Mouse (Mus musculus): Measurements from ENCODE around the gene Hist3h2ba. TPM values are rescaled to one million over a fixed set of nuclear protein-coding genes. Genes with fewer than 3 reads are reported as not detected.

The Hist3h2ba gene
- polyA plus RNA-seq, 1 experiment from 2014 or later: 9.2 TPM

GRCm38 (mm10) chr11:58979661-58980060, 30.9 kb downstream of the Hist3h2ba start:
- Histone ChIP-seq H3K9me3 (replicated peaks) (no peaks in the 10 kb centered on the region), H3K27me3 (no peaks in the 10 kb centered on the region), H3K4me3 (replicated peaks) (peak overlapping the region; percentile 90), H3K4me1 (replicated peaks) (peaks cover 56% of the 10 kb centered on the region), H3K36me3 (replicated peaks) (peaks cover 32% of the 10 kb centered on the region), H3K9ac (peak overlapping the region; percentile 87), H3K27ac (replicated peaks) (peak overlapping the region; percentile 83), H3K4me2 (peak overlapping the region; percentile 95)
- no peak for ATAC-seq (ENCODE audit: insufficient read depth)
- WGBS (ENCODE audit: insufficient replicate concordance): 60% methylated on average over 7 of the region's 7 CpGs

DNA sequence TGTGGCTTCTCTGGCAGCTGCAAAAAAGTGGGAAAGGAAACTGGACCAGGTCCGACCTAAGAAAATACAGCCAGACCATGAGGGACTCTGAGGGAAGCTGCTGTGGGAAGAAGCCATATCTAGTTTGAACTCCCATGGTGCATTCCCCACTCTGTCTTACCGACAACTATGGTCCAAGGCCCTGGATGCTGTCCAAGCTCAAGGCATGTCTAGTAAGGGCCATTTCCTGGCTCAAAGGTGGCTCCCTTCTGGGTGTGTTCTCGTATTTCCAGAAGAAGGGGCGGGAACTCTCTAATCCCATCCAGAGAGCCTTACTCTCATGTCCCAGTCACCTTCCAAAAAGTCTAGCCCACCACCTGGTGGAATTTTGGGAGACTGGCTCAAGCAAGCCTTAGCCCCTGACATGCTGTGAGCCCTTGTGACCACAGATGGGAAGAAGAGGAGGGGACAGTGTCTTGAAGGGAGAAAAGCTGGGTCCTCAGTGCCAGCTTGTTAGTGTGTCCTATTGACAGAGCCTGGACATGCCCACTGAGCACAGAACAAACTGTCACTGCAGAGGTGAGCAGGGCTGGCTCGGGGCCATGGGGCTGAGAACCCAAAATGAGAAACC, 31.8 kb downstream of the Hist3h2ba start:
- no peak for ATAC-seq (ENCODE audit: insufficient read depth)
- Histone ChIP-seq H3K9me3 (replicated peaks) (no peaks in the 10 kb centered on the region), H3K4me1 (replicated peaks) (peaks cover 56% of the 10 kb centered on the region), H3K9ac (no peak overlapping the region), H3K4me2 (peak overlapping the region; percentile 95), H3K27me3 (no peaks in the 10 kb centered on the region), H3K36me3 (replicated peaks) (peaks cover 38% of the 10 kb centered on the region), H3K4me3 (replicated peaks) (peak overlapping the region; percentile 90; the same call in 1 of the 2 replicates), H3K27ac (replicated peaks) (peak overlapping the region; percentile 83; the same call in 1 of the 2 replicates)
- WGBS (ENCODE audit: insufficient replicate concordance): 68% methylated on average over 5 of the region's 5 CpGs

- Histone ChIP-seq H3K9ac (no peak overlapping the region), H3K4me2 (no peak overlapping the region), H3K4me1 (replicated peaks) (peaks cover 62% of the 10 kb centered on the region), H3K4me3 (replicated peaks) (no peak overlapping the region), H3K9me3 (replicated peaks) (no peaks in the 10 kb centered on the region), H3K27me3 (no peaks in the 10 kb centered on the region), H3K36me3 (replicated peaks) (peaks cover 50% of the 10 kb centered on the region), H3K27ac (replicated peaks) (0 out of 2 replicates have a peak overlapping the region, but pooled peaks have one; percentile 24)
- ATAC-seq (ENCODE audit: insufficient read depth): no peak
- 61% methylated on average over 14 of the region's 14 CpGs for WGBS (ENCODE audit: insufficient replicate concordance)
Measured at GRCm38 (mm10) chr11:58981541-58982447, 33.1 kb downstream of the Hist3h2ba start.

- ATAC-seq (ENCODE audit: insufficient read depth): no peak
- Histone ChIP-seq H3K36me3 (replicated peaks) (peaks cover 58% of the 10 kb centered on the region), H3K4me2 (no peak overlapping the region), H3K27me3 (no peaks in the 10 kb centered on the region), H3K9ac (no peak overlapping the region), H3K4me1 (replicated peaks) (peaks cover 59% of the 10 kb centered on the region), H3K27ac (replicated peaks) (0 out of 2 replicates have a peak overlapping the region, but pooled peaks have one; percentile 24), H3K9me3 (replicated peaks) (no peaks in the 10 kb centered on the region), H3K4me3 (replicated peaks) (no peak overlapping the region)
- WGBS (ENCODE audit: insufficient replicate concordance): 67% methylated on average over 18 of the region's 18 CpGs
Measured at GRCm38 (mm10) chr11:58982471-58983097, 33.9 kb downstream of the Hist3h2ba start.

GRCm38 (mm10) chr11:58983691-58984341, 35.1 kb downstream of the Hist3h2ba start:
- Histone ChIP-seq H3K36me3 (replicated peaks) (peaks cover 70% of the 10 kb centered on the region), H3K9ac (no peak overlapping the region), H3K27ac (replicated peaks) (no peak overlapping the region), H3K4me3 (replicated peaks) (no peak overlapping the region), H3K9me3 (replicated peaks) (no peaks in the 10 kb centered on the region), H3K4me1 (replicated peaks) (peaks cover 54% of the 10 kb centered on the region), H3K4me2 (no peak overlapping the region), H3K27me3 (no peaks in the 10 kb centered on the region)
- whole genome bisulfite sequencing (ENCODE audit: insufficient replicate concordance): 73% methylated on average over 6 of the region's 6 CpGs
- ATAC-seq (ENCODE audit: insufficient read depth): no peak

GRCm38 (mm10) chr11:58984657-58985056, 35.9 kb downstream of the Hist3h2ba start:
- Histone ChIP-seq H3K4me1 (replicated peaks) (peaks cover 45% of the 10 kb centered on the region), H3K4me2 (no peak overlapping the region), H3K9ac (no peak overlapping the region), H3K27ac (replicated peaks) (no peak overlapping the region), H3K4me3 (replicated peaks) (no peak overlapping the region), H3K9me3 (replicated peaks) (no peaks in the 10 kb centered on the region), H3K27me3 (no peaks in the 10 kb centered on the region), H3K36me3 (replicated peaks) (peaks cover 79% of the 10 kb centered on the region)
- WGBS (ENCODE audit: insufficient replicate concordance): 74% methylated on average over 7 of the region's 7 CpGs
- no peak for ATAC-seq (ENCODE audit: insufficient read depth)

- Histone ChIP-seq H3K4me2 (no peak overlapping the region), H3K36me3 (replicated peaks) (peaks cover 86% of the 10 kb centered on the region), H3K9me3 (replicated peaks) (no peaks in the 10 kb centered on the region), H3K27me3 (no peaks in the 10 kb centered on the region), H3K9ac (no peak overlapping the region), H3K4me3 (replicated peaks) (no peak overlapping the region), H3K4me1 (replicated peaks) (peaks cover 38% of the 10 kb centered on the region), H3K27ac (replicated peaks) (no peak overlapping the region)
- 81% methylated on average over 3 of the region's 3 CpGs for WGBS (ENCODE audit: insufficient replicate concordance)
- ATAC-seq (ENCODE audit: insufficient read depth): no peak
Measured at GRCm38 (mm10) chr11:58985299-58985917, 36.7 kb downstream of the Hist3h2ba start.

GRCm38 (mm10) chr11:58989166-58989565, 40.4 kb downstream of the Hist3h2ba start:
- Histone ChIP-seq H3K4me1 (replicated peaks) (peaks cover 40% of the 10 kb centered on the region), H3K4me2 (no peak overlapping the region), H3K9me3 (replicated peaks) (no peaks in the 10 kb centered on the region), H3K9ac (no peak overlapping the region), H3K36me3 (replicated peaks) (peaks cover 66% of the 10 kb centered on the region), H3K27me3 (peaks cover 6% of the 10 kb centered on the region; the same call in 1 of the 2 replicates), H3K27ac (replicated peaks) (no peak overlapping the region), H3K4me3 (replicated peaks) (no peak overlapping the region)
- WGBS (ENCODE audit: insufficient replicate concordance): 86% methylated on average over 4 of the region's 4 CpGs
- no peak for ATAC-seq (ENCODE audit: insufficient read depth)

DNA sequence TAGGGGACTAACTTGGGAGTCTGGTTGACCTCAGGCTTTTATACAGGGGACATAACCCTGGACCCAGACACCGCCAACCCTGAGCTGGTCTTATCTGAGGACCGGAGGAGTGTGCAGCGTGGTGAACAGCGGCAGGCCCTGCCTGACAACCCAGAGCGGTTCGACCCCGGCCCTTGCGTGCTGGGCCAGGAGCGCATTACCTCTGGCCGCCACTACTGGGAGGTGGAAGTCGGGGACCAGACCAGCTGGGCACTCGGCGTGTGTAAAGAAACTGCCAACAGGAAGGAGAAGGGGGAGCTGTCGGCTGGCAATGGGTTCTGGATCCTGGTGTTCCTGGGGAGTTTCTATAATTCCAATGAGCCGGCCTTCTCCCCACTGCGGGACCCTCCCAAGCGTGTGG, 41.4 kb downstream of the Hist3h2ba start:
- no peak for ATAC-seq (ENCODE audit: insufficient read depth)

DNA sequence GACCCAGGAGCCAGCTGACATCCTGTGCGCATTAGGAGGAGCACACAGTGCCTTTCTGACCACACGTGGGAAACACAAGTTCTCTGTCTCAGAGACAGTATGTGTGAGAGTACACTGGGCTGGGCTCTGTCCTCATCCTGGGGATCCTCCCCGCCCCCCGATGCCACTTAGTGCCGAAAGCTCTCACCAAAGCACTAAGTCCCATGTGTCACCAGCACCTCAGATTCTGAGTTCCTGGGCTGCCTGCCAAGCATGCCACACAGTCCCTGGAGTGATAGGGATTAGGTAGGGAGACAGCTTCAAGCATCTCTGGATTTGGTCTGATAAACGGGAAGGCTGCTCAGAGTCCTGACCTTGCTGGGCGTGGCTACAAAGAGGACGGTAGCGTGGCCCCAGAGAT, 42.1 kb downstream of the Hist3h2ba start:
- no peak for ATAC-seq (ENCODE audit: insufficient read depth)
- Histone ChIP-seq H3K27ac (replicated peaks) (no peak overlapping the region), H3K4me2 (no peak overlapping the region), H3K9ac (no peak overlapping the region), H3K4me1 (replicated peaks) (peaks cover 49% of the 10 kb centered on the region), H3K9me3 (replicated peaks) (no peaks in the 10 kb centered on the region), H3K27me3 (peaks cover 23% of the 10 kb centered on the region), H3K36me3 (replicated peaks) (peaks cover 49% of the 10 kb centered on the region), H3K4me3 (replicated peaks) (no peak overlapping the region)
- WGBS (ENCODE audit: insufficient replicate concordance): 58% methylated on average over 9 of the region's 9 CpGs

More for the DNA sequence above, 41.4 kb downstream of the Hist3h2ba start:
- WGBS (ENCODE audit: insufficient replicate concordance): 81% methylated on average over 17 of the region's 17 CpGs
- no peak overlapping the region for H3K4me2 ChIP-seq
- peaks cover 16% of the 10 kb centered on the region for H3K27me3 ChIP-seq
- H3K9me3 ChIP-seq (replicated peaks): no peaks in the 10 kb centered on the region
- H3K9ac ChIP-seq: no peak overlapping the region
- peaks cover 47% of the 10 kb centered on the region for H3K4me1 ChIP-seq (replicated peaks)
- peaks cover 56% of the 10 kb centered on the region for H3K36me3 ChIP-seq (replicated peaks)
- H3K27ac ChIP-seq (replicated peaks): no peak overlapping the region
- H3K4me3 ChIP-seq (replicated peaks): no peak overlapping the region

All from liver, embryonic 15.5 days (tissue).